ENCODE assay signal across 12 mouse cellular contexts in genomic region chr13:37089104-37089503, GRCm38 (mm10).
"Had no signal": no experiment of that assay in that cellular context is flagged by ENCODE, and none has a peak within 500 bp of the region (broad histone marks: within the 10 kb centered on the region; RNA-seq: fewer than 3 reads in every experiment).

No protein-coding gene starts in this region.

- H3K9ac ChIP-seq: limb, embryonic 13.5 days; liver, embryonic 12.5 days; lung, embryonic 14.5 days; midbrain, embryonic 15.5 days; neural tube, embryonic 13.5 days had no signal

- DNase-seq: kidney, postnatal 25 days; lung, embryonic 14.5 days; lung, postnatal 10 days; lung, postnatal 4 days; right cerebral cortex, adult 18-20 months; thymus, postnatal 4 days had no signal

- H3K9me3 ChIP-seq: limb, embryonic 13.5 days; liver, embryonic 12.5 days; midbrain, embryonic 10.5 days; midbrain, embryonic 15.5 days; neural tube, embryonic 13.5 days had no signal

- ATAC-seq: liver, embryonic 12.5 days; midbrain, embryonic 15.5 days had no signal

- H3K36me3 ChIP-seq: limb, embryonic 13.5 days; liver, embryonic 12.5 days; midbrain, embryonic 10.5 days; midbrain, embryonic 15.5 days; neural tube, embryonic 13.5 days had no signal

- H3K27me3 ChIP-seq: limb, embryonic 13.5 days; liver, embryonic 12.5 days; midbrain, embryonic 15.5 days; neural tube, embryonic 13.5 days had no signal

- H3K4me1 ChIP-seq: limb, embryonic 13.5 days; liver, embryonic 12.5 days; midbrain, embryonic 10.5 days; midbrain, embryonic 15.5 days had no signal

- H3K4me2 ChIP-seq: limb, embryonic 13.5 days; liver, embryonic 12.5 days; lung, embryonic 14.5 days; midbrain, embryonic 15.5 days; neural tube, embryonic 13.5 days had no signal

- H3K4me3 ChIP-seq: limb, embryonic 13.5 days; liver, embryonic 12.5 days; midbrain, embryonic 10.5 days; midbrain, embryonic 15.5 days; neural tube, embryonic 13.5 days had no signal

- H3K27ac ChIP-seq: limb, embryonic 13.5 days; liver, embryonic 12.5 days; midbrain, embryonic 10.5 days; midbrain, embryonic 15.5 days; neural tube, embryonic 13.5 days; stomach, postnatal 0 days had no signal
